Mouse (Mus musculus) E14TG2a.4 (cell line): ENCODE results near the gene Hsd17b6.
"Not testable (repeated sequence)": the region's sequence is repeated elsewhere in the genome, so short reads cannot be mapped to it uniquely, and the experiment has no call there.

Source experiments
- H3K27me3 ChIP-seq: 2 replicates; pipeline ENCODE4 v1.6.1; 2014; ENCODE audit warnings: low read length, control low read depth; ENCODE audit not compliant: insufficient read depth
- H3K36me3 ChIP-seq: 2 replicates; pipeline ENCODE4 v1.6.1; 2014; ENCODE audit warnings: low read length, control low read depth; ENCODE audit not compliant: insufficient read depth
- H3K4me1 ChIP-seq: replicated peaks from 2 replicates; pipeline ENCODE4 v1.6.1; 2014; ENCODE audit warnings: low read depth, low read length, control low read depth
- H3K4me3 ChIP-seq: replicated peaks from 2 replicates; pipeline ENCODE4 v1.5.1; 2014; ENCODE audit warnings: mild to moderate bottlenecking, low read length
- H3K9me3 ChIP-seq: 2 replicates; pipeline ENCODE4 v1.6.1; 2014; ENCODE audit warnings: low read length, control low read depth
- CTCF ChIP-seq: conservative IDR thresholded peaks from 2 replicates; pipeline ENCODE4 v1.5.1; 2014; ENCODE audit warnings: low read length
- NANOG ChIP-seq: IDR thresholded peaks from 2 replicates; pipeline ENCODE4 v1.6.1; 2014; ENCODE audit warnings: borderline replicate concordance, low read length, mixed read lengths
- POU5F1 ChIP-seq: IDR thresholded peaks from 2 replicates; pipeline ENCODE4 v1.6.1; 2014; ENCODE audit warnings: low read length, borderline replicate concordance

The Hsd17b6 gene

GRCm38 (mm10) chr10:128007446-128007845 is at the start of gene Hsd17b6:
TSS of gene Hsd17b6 (minus strand) at chr10:128007611.
- TF ChIP-seq NANOG (no peak), CTCF (no peak), POU5F1 (no peak)
- H3K4me1 ChIP-seq = no peaks in the 10 kb centered on the region
- H3K4me3 ChIP-seq = no peak within 1 kb of the TSS
- H3K9me3 ChIP-seq = no peaks in the 10 kb centered on the region
- H3K27me3 ChIP-seq = no peaks in the 10 kb centered on the region
- no peaks in the 10 kb centered on the region for H3K36me3 ChIP-seq

DNA sequence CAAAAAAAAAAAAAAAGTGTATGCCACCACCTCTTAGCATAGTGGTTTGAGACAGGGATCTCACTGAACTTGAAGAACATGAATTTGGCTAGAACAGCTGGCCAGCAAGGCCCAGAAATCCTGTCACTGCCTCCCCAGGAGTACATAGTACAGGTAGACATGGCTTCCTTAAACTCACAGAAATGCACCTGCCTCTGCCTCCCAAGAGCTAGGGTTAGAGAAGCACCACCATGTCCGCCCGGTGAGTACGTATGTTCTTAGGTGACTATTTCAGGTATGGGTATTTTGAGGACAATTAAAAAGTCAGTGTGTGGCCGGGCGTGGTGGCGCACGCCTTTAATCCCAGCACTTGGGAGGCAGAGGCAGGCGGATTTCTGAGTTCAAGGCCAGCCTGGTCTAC is 45.6 kb upstream of the Hsd17b6 start:
- Histone ChIP-seq H3K27me3 (peaks cover 3% of the 10 kb centered on the region; the same call in 1 of the 2 replicates), H3K4me1 (peaks cover 13% of the 10 kb centered on the region), H3K36me3 (peaks cover 38% of the 10 kb centered on the region), H3K9me3 (no peaks in the 10 kb centered on the region), H3K4me3 (no peak overlapping the region)
- no peak for TF ChIP-seq POU5F1
- no peak for TF ChIP-seq NANOG
- no peak for TF ChIP-seq CTCF

DNA sequence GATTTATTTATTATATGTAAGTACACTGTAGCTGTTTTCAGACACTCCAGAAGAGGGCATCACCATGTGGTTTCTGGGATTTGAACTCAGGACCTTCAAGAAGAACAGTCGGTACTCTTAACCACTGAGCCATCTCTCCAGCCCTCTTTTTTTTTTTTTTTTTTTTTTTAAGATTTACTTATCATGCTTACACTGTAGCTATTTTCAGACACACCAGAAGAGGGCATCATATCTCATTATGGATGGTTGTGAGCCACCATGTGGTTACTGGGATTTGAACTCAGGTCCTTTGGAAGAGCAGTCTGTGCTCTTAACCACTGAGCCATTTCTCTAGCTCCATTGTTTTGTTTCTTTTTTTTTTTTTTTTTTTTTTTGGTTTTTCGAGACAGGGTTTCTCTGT is 44.7 kb upstream of the Hsd17b6 start:
- peaks cover 46% of the 10 kb centered on the region for H3K36me3 ChIP-seq
- H3K4me1 ChIP-seq, H3K9me3 ChIP-seq, H3K4me3 ChIP-seq, H3K27me3 ChIP-seq: not testable (repeated sequence)

- Histone ChIP-seq H3K9me3 (no peaks in the 10 kb centered on the region), H3K36me3 (peaks cover 52% of the 10 kb centered on the region), H3K4me3 (no peak overlapping the region), H3K27me3 (peaks cover 3% of the 10 kb centered on the region; the same call in 1 of the 2 replicates), H3K4me1 (no peaks in the 10 kb centered on the region; the same call in 1 of the 2 replicates)
- no peak for TF ChIP-seq NANOG
- no peak for TF ChIP-seq CTCF
- no peak for TF ChIP-seq POU5F1
Observed at GRCm38 (mm10) chr10:128051589-128051988, 44.2 kb upstream of the Hsd17b6 start.

- Histone ChIP-seq H3K36me3 (peaks cover 64% of the 10 kb centered on the region), H3K9me3 (no peaks in the 10 kb centered on the region), H3K27me3 (peaks cover 3% of the 10 kb centered on the region; the same call in 1 of the 2 replicates), H3K4me1 (peaks cover 10% of the 10 kb centered on the region), H3K4me3 (no peak overlapping the region)
- TF ChIP-seq NANOG = no peak
- no peak for TF ChIP-seq POU5F1
- no peak for TF ChIP-seq CTCF
Observed at GRCm38 (mm10) chr10:128050355-128050754, 42.9 kb upstream of the Hsd17b6 start.

GRCm38 (mm10) chr10:128049741-128050140 is 42.3 kb upstream of the Hsd17b6 start:
- Histone ChIP-seq H3K36me3 (peaks cover 70% of the 10 kb centered on the region), H3K4me1 (peaks cover 16% of the 10 kb centered on the region), H3K27me3 (peaks cover 3% of the 10 kb centered on the region; the same call in 1 of the 2 replicates), H3K4me3 (no peak overlapping the region), H3K9me3 (no peaks in the 10 kb centered on the region)
- TF ChIP-seq NANOG (no peak), POU5F1 (no peak), CTCF (no peak)

- no peak for TF ChIP-seq POU5F1
- TF ChIP-seq CTCF = no peak
- no peak for TF ChIP-seq NANOG
Observed at GRCm38 (mm10) chr10:128048157-128048556, 40.7 kb upstream of the Hsd17b6 start.

GRCm38 (mm10) chr10:128043041-128043835 is 35.8 kb upstream of the Hsd17b6 start:
- peaks cover 100% of the 10 kb centered on the region for H3K36me3 ChIP-seq
- no peaks in the 10 kb centered on the region for H3K27me3 ChIP-seq
- TF ChIP-seq NANOG (no peak), POU5F1 (no peak)
- H3K4me3 ChIP-seq = 0 out of 2 replicates have a peak overlapping the region, but pooled peaks have one; percentile 20
- no peaks in the 10 kb centered on the region for H3K9me3 ChIP-seq
- peaks cover 81% of the 10 kb centered on the region for H3K4me1 ChIP-seq

More at GRCm38 (mm10) chr10:128048157-128048556, 40.7 kb upstream of the Hsd17b6 start:
- Histone ChIP-seq H3K27me3 (no peaks in the 10 kb centered on the region), H3K36me3 (peaks cover 86% of the 10 kb centered on the region), H3K9me3 (no peaks in the 10 kb centered on the region), H3K4me1 (peaks cover 32% of the 10 kb centered on the region), H3K4me3 (no peak overlapping the region)

DNA sequence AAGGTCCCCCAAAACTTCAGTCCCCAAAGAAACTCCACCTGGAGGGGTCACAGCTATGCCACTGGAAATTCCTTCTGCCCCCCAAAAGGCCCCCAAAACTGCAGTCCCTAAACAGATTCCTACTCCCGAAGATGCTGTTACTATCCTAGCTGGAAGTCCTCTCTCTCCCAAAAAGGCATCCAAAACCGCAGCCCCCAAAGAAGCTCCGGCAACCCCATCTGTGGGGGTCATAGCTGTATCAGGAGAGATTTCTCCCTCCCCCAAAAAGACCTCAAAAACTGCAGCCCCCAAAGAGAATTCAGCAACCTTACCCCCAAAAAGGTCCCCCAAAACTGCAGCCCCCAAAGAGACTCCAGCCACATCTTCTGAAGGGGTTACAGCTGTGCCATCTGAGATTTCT is 35.1 kb upstream of the Hsd17b6 start:
- TF ChIP-seq CTCF (no peak), POU5F1 (no peak), NANOG (no peak)
- H3K27me3 ChIP-seq = no peaks in the 10 kb centered on the region
- H3K9me3 ChIP-seq = no peaks in the 10 kb centered on the region
- 0 out of 2 replicates have a peak overlapping the region, but pooled peaks have one; percentile 20 for H3K4me3 ChIP-seq
- H3K36me3 ChIP-seq = peaks cover 98% of the 10 kb centered on the region
- peaks cover 89% of the 10 kb centered on the region for H3K4me1 ChIP-seq
